Mouse (Mus musculus) layer of hippocampus, adult 9-11 months (tissue): ENCODE measurements around the gene Ptpn12.

Experiments
- DNase-seq: peaks from one replicate; pipeline ENCODE4 v3.0.0; 2022

Ptpn12 gene

GRCm38 (mm10) chr5:21017075-21017474 lies 38.6 kb downstream of the Ptpn12 start:
- DNase-seq, result no peak

GRCm38 (mm10) chr5:21010908-21011307 lies 44.8 kb downstream of the Ptpn12 start:
- no peak for DNase-seq

DNA sequence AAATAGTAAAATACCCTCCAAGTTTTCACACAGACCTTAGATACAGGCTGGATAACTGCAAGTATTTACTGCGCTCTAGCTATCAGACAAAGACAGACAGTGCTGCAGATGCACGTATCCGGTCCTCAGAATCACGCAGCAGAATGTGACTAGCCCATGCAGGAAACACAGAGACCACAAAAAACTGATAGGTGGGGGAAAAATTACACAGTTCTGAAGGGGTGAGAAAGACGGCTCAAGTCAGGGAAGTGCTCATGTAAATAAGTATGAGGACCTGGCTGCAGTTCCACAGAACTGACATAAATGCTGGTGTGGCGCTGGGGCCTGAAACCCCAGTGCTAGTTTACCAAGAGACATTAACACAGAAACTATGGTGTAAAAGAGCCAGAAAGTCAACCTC lies 53.0 kb downstream of the Ptpn12 start:
- DNase-seq, result no peak

GRCm38 (mm10) chr5:21001622-21002315 lies 53.9 kb downstream of the Ptpn12 start:
- DNase-seq, result no peak

DNA sequence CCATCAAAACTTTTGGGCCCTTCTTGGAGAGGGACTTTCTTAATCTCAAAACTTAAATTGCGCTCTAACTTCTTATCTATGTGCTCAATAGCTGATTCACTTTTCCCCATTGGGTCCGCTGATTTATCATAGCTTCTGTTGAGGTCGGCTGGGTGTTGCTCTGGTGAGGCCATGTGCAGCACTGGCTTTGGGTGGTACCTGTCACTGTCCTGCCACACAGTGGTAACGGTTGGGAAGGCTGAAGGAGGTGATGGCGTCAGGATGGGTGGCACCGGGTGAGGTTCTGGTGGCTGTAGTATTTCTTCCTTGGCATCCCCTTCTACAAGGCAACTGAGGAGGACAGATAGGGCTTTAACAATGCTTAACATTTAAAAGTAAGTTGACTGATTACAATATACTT lies 57.3 kb downstream of the Ptpn12 start:
- no peak for DNase-seq

GRCm38 (mm10) chr5:20997555-20997954 lies 58.2 kb downstream of the Ptpn12 start:
- DNase-seq, result no peak

- DNase-seq, result no peak
Observed at GRCm38 (mm10) chr5:20990062-20990809, 65.5 kb downstream of the Ptpn12 start.

GRCm38 (mm10) chr5:20986271-20986670 lies 69.4 kb downstream of the Ptpn12 start:
- no peak for DNase-seq

DNA sequence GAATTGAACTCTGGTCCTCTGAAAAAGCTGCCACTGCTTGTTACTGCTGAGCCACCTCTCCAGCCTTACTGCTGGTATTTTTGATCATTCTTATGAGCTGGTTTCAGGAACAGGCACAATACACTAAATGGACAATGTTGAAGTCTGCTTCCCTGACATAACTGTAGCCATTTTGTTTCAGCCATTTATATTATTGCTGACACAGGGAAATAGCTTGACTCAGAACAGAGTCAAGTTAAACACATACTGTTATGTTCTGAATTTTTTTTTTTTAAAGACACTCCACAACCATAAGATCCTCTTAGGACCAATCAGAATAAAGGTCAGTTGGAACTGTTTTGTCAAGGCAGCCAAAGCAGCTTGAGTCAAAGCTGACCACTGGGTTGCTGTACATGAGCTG lies 72.2 kb downstream of the Ptpn12 start:
- no peak for DNase-seq

GRCm38 (mm10) chr5:20974690-20975089 lies 81.0 kb downstream of the Ptpn12 start:
- no peak for DNase-seq

DNA sequence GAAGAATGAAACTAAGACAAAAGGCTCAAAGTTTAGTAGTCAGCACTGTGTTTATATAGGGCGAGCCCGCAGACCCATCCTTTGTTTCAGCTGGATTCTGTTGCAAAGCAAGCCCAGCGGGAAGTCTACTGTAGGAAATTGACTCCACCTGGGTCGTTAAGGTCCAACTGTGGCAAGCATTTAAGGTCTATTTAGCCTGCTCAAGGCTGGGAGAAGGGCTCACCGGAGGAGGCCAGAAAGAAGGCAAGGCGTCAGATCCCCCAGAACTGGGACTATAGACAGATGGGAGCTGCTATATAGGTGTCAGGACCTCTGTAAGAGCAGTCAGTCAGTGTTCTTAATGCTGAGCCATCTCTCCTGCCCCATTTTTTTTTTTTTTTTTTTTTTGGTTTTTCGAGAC lies 81.7 kb downstream of the Ptpn12 start:
- DNase-seq, result no peak

DNA sequence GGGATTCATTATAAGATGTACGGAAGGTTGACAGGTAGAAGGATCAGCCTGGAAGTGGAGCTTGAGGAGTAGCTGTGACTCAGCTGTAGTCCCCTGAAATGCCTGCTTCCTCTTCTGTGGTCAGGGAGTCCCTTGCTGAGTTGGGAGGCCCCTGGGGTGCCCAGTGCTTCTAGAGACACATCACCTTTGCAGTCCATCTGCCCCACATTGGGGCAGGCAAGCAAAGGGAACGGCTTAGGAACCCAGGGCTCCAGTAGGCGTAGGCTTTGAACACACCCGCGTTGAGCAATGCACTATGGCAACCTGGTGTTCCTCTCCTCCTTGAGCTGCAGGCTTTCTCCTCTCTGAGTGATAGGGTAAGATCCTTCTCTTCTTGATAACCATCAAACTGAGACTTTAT lies 82.6 kb downstream of the Ptpn12 start:
- DNase-seq, result no peak

GRCm38 (mm10) chr5:20968963-20969362 lies 86.7 kb downstream of the Ptpn12 start:
- DNase-seq, result peak; percentile 45

GRCm38 (mm10) chr5:20968493-20968892 lies 87.2 kb downstream of the Ptpn12 start:
- no peak for DNase-seq

- DNase-seq, result no peak
Observed at GRCm38 (mm10) chr5:20967942-20968341, 87.8 kb downstream of the Ptpn12 start.

GRCm38 (mm10) chr5:20964446-20964845 lies 91.3 kb downstream of the Ptpn12 start:
- DNase-seq, result no peak

- DNase-seq, result peak; percentile 27
Observed at GRCm38 (mm10) chr5:20963295-20963694, 92.4 kb downstream of the Ptpn12 start.

- DNase-seq, result no peak
Observed at GRCm38 (mm10) chr5:20960927-20961326, 94.8 kb downstream of the Ptpn12 start.

DNA sequence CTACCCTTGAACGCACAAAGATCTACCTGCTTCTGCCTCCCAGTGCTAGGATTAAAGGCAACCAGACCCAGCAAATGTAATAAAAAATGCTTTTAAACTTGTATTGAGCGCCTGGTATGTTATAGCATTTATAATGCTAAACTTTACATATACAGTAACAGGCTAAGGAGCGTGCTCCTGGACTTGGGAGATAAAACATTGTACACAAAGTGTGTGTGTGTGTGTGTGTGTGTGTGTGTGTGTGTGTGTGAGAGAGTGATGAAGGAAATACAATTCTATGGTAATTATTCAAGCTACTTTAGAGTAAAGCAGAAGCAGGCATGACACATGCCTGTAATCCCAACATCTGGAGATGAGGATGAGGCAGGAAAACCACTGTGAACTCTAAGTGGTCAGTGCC lies 99.4 kb downstream of the Ptpn12 start, which contains the start of gene Rsbn1l:
Gene Rsbn1l (minus strand): TSS at position 101 of the 400 bp plus-strand sequence.
- no peak for DNase-seq

DNA sequence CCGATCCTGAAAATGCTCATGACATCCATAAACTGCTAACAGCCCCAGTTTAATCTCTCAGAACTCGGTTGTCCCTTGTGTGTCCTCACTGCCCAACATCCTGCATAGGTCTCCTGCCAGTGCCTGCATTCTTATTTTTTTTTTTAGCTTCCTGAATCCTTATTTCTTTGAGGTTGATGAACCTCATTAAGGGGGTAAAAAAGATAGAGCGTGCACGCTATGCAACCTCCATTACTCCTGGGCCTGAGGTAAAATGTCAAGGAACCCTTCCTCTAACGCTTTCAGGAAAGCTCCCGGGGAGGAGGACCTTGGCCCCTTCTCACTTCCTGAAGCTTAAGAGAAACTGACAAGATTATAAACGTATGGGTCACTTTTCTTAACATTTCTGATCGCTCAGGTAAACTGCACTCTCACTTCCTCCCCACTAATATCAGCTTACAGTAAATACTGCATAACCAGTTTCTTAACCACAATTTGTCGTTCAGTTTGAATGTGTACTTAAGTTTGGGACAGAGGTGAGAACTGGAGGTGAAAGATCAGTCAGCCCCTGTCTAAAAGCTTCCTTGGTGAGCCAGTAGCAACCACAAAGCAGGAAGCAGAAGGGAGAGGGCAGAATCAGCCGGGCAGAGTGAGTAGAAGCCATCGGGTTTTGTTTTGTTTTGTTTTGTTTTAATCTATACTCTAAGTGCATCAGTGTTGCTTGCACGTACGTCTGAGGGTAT lies 100.4 kb downstream of the Ptpn12 start:
- no peak for DNase-seq

GRCm38 (mm10) chr5:20952337-20952925 lies 103.3 kb downstream of the Ptpn12 start:
- no peak for DNase-seq

- DNase-seq, result peak; percentile 97
Observed at GRCm38 (mm10) chr5:20951666-20952281, 103.9 kb downstream of the Ptpn12 start.
